Mouse (Mus musculus): ENCODE results near the gene Matn1. TPM values are rescaled to one million over a fixed set of nuclear protein-coding genes. Genes with fewer than 3 reads are reported as not detected.

Matn1 gene
- polyA plus RNA-seq (2012; ENCODE audit: low replicate concordance) = 0.25 and 0.56 TPM in 2 replicates

GRCm38 (mm10) chr4:130944112-130944511 is at the start of gene Matn1:
TSS of gene Matn1 (plus strand) at chr4:130944385.

DNA sequence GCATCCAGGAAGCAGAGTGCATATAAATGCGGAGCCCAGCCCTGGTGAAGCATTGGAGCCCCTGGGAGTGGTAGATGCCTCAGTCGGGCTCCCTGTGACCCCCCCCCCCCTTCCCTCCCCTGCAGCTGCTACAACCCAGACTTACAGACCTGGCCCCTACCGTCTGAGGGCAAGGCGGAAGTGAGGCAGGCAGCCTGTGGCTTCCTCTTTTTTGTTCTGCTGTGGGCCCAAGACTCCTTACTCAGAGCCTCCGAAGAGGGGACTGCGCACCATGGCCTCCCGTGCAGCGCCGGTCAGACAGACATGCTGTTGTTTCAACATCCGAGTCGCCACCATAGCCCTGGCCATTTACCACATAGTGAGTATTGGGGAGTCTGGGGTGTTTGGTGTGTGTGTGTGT is 31.1 kb upstream of the Matn1 start, which contains the start of gene Laptm5:
Gene Laptm5 (plus strand): TSS at position 49 of the 400 bp plus-strand sequence.

Other genes starting within 250 kb of the Matn1 start
- gene Sdc3, start 151.8 kb upstream of the Matn1 start, polyA plus RNA-seq (2012; ENCODE audit: low replicate concordance) = 311 and 453 TPM in 2 replicates
- 710 and 834 TPM in 2 replicates for gene Laptm5, start 31.3 kb upstream of the Matn1 start, polyA plus RNA-seq (2012; ENCODE audit: low replicate concordance)

Measured in leukemia stem cell, adult 10-12 weeks (primary cell).